Mouse (Mus musculus) testis, postnatal 14 days (tissue): ENCODE results near the gene Cntnap2.
"Not testable (repeated sequence)": the region's sequence is repeated elsewhere in the genome, so short reads cannot be mapped to it uniquely, and the experiment has no call there.

ENCODE experiments used
- DNase-seq: peaks from one replicate; pipeline ENCODE4 v3.0.0; 2021; ENCODE audit warnings: low spot score

Gene Cntnap2

DNA sequence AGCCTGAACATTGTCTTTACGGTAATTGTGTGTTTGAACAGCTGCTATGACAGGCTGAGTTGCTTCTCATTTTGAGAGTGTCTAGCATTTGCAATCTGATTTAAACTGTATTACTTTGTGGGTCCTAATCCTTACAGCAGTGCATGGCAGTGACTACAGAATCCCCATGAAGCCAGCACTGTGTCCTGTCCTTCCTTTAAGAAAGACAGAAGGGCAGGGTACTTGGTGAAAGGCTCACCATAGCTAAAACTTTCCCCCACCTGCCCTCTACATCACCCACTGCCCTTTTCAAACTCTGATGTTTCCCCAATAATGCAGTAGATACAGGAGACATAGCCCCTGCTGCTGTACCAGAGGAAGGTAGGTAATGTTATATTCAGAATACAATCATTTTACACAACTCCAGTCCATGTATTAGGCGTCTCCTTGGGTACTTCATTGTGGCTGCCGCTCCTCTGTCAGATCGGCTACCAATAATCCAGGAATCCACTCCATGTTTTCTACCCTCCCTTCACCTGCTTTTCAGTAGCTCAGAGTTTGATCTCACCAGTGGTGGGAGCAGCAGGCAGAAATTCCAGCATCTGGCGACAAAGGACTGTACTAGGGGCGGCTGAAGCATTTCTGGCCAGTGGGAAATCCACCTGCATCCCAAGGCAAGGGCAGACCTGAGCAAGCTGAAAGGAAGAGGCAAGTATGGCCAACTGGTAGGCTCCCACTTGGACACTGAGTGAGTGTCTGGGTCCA is 2184.9 kb downstream of the Cntnap2 start:
- DNase-seq, result peak; percentile 7

DNA sequence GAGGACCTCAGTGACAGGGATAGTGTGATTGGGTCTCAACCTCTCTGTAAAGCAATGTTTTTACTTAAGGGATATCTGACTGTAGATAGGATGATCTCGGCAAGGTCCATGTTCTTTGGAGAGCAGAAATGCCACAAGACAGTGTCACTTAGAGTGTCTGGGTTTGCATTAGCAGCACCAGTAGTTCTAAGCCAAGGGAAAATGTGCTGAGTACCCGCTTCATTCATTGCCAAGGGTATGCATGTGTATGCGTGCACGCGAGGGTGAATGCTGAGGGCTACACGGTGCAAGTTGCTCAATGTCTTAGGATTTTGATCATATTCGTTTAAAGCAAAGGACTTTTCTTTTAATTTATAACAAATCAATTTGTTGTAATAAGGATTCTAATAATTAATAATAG is 2185.5 kb downstream of the Cntnap2 start:
- no peak for DNase-seq

DNA sequence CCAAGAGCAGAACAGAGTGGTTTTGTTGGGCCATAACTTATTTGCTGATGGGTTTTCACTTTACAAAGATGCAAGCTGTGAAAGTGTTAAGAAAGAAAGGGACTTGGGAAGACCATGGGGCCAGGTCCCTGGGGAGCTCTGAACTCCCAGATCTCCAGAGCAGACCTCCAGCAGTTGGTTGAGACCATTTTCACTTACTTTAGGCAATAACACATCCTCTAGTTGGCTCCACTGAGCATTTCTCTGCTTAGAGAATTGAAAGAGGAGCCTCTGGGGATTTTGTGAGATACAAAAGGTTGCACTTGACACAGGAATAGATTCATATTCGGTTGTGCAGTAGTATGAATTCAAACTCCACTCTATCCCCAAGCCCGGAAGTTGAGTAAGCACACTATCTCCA is 2196.1 kb downstream of the Cntnap2 start:
- DNase-seq, result no peak

DNA sequence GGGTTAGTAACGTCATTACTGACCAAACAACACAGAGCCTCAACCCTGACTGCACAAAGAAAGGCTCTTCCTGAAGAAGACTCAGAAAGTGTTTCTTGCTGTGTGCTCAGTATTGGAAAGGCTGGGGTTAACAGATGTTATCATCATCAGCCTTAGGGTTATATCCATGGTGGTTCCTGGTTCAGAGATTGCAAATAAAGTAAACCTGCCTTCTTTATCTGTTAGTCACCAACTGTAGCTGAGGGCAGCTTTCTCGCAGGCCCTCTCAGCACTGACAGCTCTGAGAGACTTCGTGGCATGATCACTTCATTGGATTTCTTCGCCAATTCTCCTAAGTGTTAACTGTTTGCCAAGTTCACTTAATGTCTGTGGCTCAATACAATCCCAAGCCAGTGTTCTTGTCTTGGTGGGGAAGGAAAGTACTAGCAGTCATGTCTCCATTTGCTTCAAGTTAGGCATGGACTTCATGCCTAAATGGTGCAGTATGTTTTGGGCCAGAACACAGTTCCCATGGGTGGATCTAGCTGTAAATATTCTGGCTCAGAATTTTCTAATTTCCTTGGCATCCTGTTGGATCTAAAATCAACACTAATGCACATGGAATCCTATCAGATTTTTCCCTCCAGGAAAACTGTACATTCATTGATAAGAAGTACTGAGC is 2197.2 kb downstream of the Cntnap2 start:
- no peak for DNase-seq

DNA sequence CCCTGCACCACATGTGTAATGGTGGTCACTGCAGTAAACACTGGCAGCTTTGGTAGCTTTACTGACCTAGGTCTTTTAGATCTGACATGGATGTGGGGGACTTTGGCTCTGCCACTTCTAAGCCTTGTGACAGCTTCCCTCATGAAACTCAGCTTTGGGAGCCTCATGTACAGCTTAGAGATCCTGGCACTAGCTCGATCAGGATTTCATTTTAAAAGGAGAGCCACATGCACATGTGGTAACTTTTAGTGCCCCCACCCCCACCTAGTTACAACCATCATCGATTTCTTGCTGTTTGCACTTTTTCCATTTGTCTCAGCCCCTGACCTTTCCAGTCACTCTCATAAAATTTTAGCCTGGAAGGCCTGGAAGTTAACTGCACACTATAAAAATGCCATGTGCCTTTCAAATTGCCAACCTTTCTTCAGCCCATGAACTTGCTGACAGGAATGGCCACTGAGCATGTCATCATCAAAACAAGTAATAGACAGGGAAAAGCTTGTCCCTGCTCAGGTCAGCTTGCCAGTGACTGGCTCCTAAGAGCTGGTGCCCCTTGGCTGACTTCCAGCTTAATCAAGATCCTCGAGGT is 2197.9 kb downstream of the Cntnap2 start:
- DNase-seq, result no peak

DNA sequence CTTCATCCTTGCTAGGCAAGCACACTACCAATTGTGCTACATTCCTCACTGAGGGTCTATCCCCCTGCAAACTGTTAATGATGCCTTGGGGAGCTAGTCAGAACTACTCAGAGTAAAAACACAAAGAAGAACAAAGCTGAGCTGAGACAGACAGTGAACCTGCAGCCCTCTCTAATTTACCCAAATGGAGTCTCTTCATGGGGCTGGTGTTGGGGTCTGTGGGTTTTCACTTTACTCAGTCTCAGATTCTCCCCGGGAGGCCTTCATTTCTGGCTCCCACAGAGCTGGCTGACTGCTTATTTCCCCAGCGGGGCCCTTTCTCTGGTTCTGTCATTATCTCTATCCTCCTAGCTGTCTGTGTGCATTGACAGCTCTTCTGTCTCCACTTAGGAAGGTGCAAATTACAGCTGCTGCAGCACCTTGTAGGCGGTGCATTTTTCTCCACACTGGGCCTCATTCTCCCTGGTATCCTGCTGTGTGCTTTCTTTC is 2200.5 kb downstream of the Cntnap2 start:
- DNase-seq, result no peak

DNA sequence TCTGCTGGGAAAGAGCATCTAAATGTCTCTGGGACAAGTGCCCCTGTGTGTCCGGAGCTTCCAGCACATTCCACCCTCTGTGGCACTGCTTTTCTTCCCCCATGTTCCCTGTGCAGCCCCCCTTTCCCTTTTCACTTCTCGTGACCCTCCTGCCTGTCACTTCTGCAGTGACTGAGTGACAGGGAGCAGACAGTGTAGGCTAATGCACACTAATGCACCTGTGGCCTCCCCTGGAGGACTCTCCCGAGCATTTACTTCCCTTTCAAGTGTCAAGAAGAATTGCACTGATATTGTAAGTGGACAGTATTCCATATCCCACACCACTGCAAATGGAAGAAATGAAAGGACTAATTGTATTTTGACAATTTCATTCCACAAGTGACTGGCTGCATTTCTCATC is 2208.1 kb downstream of the Cntnap2 start:
- no peak for DNase-seq

DNA sequence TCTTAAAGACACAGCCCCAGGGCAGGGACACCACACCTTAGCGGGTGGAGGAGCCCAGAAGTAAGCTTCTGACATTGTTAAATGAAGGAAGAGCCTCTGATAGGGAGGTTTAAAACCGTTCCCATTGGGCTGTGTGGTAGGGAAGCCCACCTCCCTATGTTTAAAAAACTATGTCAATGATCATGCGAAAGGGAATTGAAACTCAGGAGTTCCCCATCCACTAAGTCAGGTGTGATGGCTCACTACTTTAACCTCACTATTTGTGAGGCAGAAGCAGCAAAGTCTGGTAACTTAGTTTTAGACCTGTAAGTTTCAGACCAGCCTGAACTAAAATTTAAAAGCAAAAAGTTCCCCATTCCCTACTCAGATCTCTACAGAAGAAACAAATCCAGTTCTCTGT is 2210.3 kb downstream of the Cntnap2 start:
- DNase-seq, result no peak

DNA sequence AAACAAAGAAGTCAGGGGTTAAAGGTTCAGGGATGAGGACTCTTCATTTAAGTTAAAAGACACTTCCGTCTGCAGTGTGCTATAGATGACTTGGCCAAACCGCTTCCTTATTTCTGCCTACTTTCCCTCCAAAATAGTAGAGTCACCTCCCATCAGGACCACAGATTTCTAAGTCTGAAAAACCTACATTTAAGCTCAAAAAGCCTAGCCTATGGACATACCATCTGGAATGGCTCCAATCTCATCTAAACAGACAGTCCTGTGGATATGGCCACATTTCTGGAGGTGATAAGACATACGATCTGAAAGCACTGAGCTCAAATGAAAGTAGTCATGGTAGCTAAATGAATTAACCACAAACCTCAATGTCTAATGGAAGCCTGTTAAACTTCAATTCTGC is 2212.4 kb downstream of the Cntnap2 start:
- DNase-seq, result no peak

DNA sequence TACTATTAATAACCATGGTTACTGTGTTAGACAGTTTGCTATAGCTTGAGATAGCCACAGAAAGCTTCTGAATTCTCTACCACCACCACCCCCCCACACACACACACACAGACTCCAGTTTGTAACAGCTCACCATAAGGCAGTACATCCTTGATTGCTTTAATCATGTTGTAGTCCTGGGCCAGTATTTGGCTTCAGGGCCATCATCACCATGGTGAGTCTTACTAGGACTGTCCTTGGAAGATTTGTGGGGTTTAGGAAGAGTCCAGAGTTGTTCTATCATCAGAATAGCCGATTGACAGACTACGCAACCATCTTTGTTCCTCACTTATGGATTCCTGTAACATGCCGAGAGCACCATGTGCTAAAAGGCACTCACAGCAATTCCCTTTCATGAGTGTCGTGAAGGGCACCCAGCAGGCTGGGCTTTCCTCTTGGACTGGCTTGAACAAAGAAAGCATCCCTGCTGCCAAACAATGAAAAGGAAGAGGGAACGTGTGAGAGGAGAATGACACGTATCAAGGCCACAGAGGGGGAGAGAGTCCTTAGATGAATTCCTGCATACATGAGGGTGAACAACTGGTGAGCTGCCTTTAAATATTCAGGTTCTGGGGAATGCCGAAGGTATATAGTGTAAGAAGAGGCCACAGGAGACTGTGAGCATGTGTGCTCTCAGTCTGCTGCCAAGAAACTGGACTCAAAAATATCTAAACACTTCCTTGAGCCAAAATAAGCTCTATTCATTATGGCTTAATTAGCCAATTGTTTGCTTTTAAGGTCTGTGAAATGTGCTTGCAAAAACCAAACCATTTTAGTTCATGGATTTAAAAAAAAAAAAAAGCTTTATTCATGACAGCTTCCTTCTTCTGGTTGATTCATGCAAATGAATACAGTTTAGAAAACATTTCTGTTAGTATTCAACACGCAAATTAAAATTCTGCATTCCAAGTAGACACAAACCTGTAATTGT is 2213.7 kb downstream of the Cntnap2 start:
- DNase-seq, result no peak

DNA sequence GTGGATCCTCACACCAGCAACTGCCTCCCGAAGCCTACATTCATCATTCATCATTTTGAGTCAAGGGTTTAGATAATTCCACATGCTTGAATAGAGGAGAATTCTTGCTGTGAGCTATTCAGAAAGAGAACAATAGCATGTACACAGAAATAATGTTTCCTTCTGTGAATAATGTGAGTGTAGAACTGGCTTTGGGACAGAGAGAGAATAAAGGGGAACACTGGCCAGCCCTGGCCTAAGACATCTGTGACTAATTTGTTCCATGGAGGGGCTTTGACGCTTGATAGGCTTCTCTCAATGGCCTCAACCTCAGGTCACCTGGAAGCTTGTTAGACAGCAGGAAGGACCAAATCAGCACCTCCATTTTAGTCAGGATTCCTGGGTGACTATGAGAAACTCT is 2215.9 kb downstream of the Cntnap2 start:
- DNase-seq, result no peak

DNA sequence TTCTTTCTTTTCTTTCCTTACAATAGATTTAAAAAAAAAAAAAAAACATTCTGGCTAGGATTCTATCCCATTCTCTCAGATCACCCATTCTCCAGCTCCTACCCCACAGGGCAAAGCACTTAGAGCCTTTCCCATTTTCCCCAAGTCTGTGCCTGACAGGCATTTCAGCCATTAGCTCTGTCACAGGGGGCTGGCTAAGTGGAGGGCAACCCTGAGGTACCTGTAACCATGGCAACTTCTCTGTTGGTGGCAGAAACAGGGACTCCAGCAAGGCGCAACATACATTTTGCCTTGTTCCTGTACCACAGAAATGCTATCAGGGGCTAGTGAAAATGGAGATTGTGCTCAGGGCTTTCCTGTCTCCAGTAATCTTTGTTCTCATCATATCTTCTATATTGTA is 2220.0 kb downstream of the Cntnap2 start:
- DNase-seq, result no peak

DNA sequence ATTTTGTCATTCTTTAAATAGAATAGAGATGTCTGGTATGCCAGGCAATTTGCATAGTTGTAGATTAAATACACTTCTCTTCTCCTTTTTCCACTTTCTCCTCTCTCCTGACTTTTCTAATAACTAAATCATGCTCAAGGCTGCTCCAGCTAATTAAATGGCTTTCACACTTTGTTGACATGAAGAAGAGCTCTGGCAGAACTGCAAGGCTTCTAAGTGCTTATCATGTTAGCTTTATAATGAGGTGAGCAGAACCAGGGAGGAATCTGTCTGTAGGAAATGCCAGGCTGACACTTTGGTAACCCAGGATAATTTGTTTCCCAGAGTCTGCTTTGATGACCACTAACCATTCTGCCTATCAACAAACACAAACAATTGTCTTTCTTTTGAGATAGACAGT is 2222.4 kb downstream of the Cntnap2 start:
- no peak for DNase-seq

DNA sequence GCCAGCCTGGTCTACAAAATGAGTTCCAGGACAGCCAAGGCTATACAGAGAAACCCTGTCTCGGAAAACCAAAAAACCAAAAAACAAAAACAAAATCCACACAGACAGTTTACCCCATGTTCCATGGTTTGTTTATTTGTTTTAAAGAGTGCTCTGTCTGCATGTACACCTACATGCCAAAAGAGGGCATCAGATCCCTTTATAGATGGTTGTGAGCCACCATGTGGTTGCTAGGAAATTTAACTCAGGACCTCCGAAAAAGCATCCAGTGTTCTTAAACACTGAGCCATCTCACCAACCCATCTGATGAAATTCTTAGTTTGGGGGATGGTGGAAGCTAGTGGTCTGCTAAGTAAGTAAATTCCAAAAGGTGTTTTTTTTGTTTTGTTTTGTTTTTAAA is 2225.6 kb downstream of the Cntnap2 start:
- DNase-seq, result no peak

DNA sequence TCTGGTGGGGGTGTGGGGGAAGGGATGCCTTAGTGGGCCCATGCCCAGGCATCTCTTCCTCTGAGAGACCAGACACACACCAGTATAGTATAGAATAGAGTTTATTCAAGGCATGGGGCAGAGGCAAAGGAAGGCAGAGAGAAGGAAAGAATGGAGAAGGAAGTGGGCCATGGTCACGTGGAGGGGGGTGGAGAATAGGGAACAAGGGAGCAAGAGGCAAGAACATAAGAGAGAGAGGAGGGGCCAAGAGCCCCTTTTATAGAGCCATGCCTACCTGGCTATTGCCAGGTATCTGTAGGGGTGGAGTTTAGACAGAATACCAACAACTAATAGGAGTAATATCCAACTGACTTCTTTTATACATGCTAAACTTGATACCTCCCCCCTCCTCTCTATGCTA is 2226.6 kb downstream of the Cntnap2 start:
- DNase-seq, result no peak

DNA sequence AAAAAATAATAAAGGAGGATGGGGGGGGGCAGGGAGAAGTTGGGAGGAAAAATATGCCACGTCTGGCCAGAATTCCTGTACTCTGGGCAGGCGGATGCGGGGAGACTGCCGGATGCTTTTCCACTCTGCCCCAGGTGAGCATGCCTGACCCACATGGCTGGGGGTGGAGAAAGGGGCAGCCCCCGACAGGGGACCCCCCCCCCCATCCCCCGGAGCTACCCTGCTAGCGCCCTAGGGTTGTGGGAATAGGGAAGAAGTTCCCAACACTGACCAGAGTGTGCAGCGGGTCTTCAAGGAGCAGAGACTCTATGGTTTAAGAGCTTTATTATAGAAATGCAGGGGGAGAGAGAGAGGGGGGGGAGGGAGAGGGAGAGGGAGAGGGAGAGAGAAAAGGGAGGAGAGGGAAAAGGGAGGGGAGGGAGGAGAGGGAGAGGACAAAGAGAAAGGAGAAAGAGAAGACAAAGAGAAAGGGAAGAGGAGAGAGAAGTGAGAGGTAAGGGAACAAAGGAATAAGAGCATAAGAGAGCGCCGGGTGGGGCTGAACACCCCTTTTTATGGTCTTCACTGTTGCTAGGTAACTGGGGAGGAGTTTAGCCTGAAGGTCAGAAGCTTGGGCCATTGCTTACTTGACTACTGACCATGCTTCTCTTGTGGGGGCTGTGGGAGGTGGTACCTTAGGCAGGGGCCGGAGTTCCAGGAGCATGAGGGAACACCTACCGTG is 2227.2 kb downstream of the Cntnap2 start:
- not testable (repeated sequence) for DNase-seq

DNA sequence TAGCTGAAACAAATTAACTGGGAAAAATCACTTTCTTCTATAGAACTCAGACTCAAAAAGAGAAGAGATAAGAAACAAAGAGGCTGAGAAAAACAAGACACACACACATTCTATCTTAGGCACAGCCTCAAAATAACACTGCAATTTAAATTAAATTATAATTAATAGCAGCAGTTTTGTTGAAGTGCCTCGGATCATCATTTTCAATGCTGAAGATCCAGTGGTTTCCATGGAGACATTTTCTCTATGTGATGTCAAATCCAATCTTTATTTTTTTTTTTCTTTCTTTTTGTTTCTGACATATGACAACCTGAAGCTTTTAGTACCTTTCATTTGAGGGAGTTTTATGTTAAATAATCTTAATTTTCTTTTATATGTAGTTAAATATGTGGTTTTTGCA is 2228.6 kb downstream of the Cntnap2 start:
- DNase-seq, result no peak

DNA sequence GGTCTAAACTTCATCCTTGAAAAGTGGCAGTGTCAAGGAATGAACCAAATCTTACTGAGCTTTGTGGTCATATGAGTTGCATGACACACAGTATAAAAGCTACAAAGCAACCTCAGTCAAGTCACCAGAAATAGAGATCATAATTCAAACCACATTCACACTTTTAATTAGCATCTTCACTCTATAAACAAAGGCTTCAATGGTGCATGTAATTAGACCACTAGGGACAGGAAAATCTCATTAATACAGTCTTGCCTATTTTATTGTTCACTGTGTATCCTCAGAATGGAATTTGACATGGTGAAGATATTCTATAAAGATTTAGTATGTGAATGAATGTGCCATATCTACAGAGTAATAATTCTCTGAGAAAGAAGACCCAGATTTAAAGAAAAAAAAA is 2232.8 kb downstream of the Cntnap2 start:
- no peak for DNase-seq

DNA sequence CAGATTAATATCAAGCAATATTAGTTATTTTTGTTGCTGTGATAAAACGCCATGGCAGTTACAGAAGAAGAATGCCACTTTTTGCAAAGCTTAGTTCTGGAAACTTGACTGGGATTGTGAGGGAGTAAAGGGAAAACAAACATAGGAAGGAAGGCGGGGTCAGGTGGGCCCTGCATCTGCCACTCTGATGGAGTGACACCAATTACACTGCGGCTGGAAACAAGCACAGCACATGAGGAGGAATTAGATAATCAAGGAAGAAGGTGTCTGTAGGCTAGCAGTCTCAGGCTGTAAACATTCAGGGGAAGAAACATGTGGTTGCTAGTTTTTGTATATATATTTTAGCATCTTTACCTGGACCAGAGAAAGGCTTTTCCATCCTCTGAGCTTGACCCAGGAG is 2233.3 kb downstream of the Cntnap2 start:
- no peak for DNase-seq

DNA sequence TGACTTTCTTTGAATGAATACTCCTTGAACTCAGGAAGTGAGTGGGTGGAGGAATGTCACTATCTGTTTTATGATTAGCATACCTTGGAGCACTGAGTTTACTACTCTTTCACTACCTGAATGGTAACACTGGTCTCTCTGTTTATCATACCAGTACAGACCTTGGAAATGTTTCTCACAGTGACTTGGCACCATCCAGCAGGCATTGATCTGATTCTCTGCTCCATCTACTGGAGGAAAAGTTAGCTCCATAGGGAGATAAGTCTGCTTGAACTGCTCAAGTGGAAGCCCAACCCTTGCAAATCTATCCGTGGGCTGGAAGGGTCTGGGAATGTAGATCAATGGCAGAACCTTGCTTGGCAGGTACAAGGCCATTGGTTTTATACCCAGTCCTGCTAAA is 2235.3 kb downstream of the Cntnap2 start:
- DNase-seq, result no peak

DNA sequence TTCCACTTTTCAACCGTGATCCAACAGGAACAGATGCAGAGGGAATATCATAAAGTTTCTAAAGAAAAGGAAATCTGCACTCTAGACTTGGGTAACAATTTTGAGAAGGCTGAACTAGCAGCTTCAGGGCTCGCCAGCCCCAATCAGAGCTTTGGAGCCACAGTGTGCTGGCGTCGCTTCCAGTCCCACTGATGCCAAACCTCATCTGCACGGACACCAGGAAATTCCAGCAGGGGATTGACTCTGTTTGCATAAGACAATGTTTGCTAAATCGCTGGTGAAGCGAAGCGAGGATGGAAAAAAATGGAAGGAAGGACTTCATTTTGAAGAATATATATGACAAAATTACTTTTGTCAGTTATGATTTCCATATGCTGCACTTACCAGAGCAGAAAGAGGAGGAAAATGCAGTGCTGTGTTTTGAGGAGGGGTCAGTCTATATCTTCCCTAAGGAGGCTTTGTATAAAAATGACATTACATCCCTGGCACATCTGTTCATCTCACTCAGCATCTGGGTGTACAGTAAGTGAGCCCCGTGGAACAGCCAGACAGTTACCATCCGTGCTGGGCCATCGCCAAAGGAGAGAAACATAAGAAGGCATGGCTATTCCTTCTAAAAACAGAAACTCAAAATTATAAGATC is 2245.8 kb downstream of the Cntnap2 start:
- no peak for DNase-seq
